Mouse (Mus musculus): Measurements from ENCODE around the gene Crybb2. TPM values are rescaled to one million over a fixed set of nuclear protein-coding genes. Genes with fewer than 3 reads are reported as not detected.
"Not testable (repeated sequence)": the region's sequence is repeated elsewhere in the genome, so short reads cannot be mapped to it uniquely, and the experiment has no call there.

The Crybb2 gene
- not detected for total RNA-seq (2022)

- no peak for DNase-seq (ENCODE audit: low spot score in 2 of 2)
Observed at GRCm38 (mm10) chr5:113070017-113070416, at the start of gene Crybb2. Gene Crybb2, minus strand, starts transcription at chr5:113070117.

GRCm38 (mm10) chr5:113119291-113119690, 49.4 kb upstream of the Crybb2 start:
- DNase-seq (ENCODE audit: low spot score in 2 of 2) = no peak

GRCm38 (mm10) chr5:113118695-113119094, 48.8 kb upstream of the Crybb2 start:
- no peak for DNase-seq (ENCODE audit: low spot score in 2 of 2)

GRCm38 (mm10) chr5:113117361-113117760, 47.4 kb upstream of the Crybb2 start:
- no peak for DNase-seq (ENCODE audit: low spot score in 2 of 2)

- no peak for DNase-seq (ENCODE audit: low spot score in 2 of 2)
Observed at GRCm38 (mm10) chr5:113115896-113116295, 46.0 kb upstream of the Crybb2 start.

- peak; percentile 36 to 65 for DNase-seq (ENCODE audit: low spot score in 2 of 2)
Observed at GRCm38 (mm10) chr5:113114264-113115225, 44.6 kb upstream of the Crybb2 start.

GRCm38 (mm10) chr5:113113120-113113519, 43.2 kb upstream of the Crybb2 start:
- DNase-seq (ENCODE audit: low spot score in 2 of 2) = no peak

- no peak for DNase-seq (ENCODE audit: low spot score in 2 of 2)
Observed at GRCm38 (mm10) chr5:113111336-113111735, 41.4 kb upstream of the Crybb2 start.

GRCm38 (mm10) chr5:113110929-113111328, 41.0 kb upstream of the Crybb2 start:
- DNase-seq (ENCODE audit: low spot score in 2 of 2) = no peak

GRCm38 (mm10) chr5:113109651-113110050, 39.7 kb upstream of the Crybb2 start:
- not testable (repeated sequence) for DNase-seq (ENCODE audit: low spot score in 2 of 2)

- DNase-seq (ENCODE audit: low spot score in 2 of 2) = no peak
Observed at GRCm38 (mm10) chr5:113108165-113108764, 38.3 kb upstream of the Crybb2 start.

- peak in 1 of 2 experiments; percentile 30 for DNase-seq (ENCODE audit: low spot score in 2 of 2)
Observed at GRCm38 (mm10) chr5:113107709-113108108, 37.8 kb upstream of the Crybb2 start.

GRCm38 (mm10) chr5:113106594-113106993, 36.7 kb upstream of the Crybb2 start:
- peak; percentile 45 to 48 for DNase-seq (ENCODE audit: low spot score in 2 of 2)

- DNase-seq (ENCODE audit: low spot score in 2 of 2) = no peak
Observed at GRCm38 (mm10) chr5:113105481-113105880, 35.6 kb upstream of the Crybb2 start.

GRCm38 (mm10) chr5:113105035-113105434, 35.1 kb upstream of the Crybb2 start:
- DNase-seq (ENCODE audit: low spot score in 2 of 2) = no peak

GRCm38 (mm10) chr5:113102455-113102854, 32.5 kb upstream of the Crybb2 start:
- DNase-seq (ENCODE audit: low spot score in 2 of 2) = no peak

- no peak for DNase-seq (ENCODE audit: low spot score in 2 of 2)
Observed at GRCm38 (mm10) chr5:113101457-113101856, 31.5 kb upstream of the Crybb2 start.

- DNase-seq (ENCODE audit: low spot score in 2 of 2) = no peak
Observed at GRCm38 (mm10) chr5:113100422-113100821, 30.5 kb upstream of the Crybb2 start.

- DNase-seq (ENCODE audit: low spot score in 2 of 2) = peak; percentile 78 to 80
Observed at GRCm38 (mm10) chr5:113099546-113099945, 29.6 kb upstream of the Crybb2 start.

- no peak for DNase-seq (ENCODE audit: low spot score in 2 of 2)
Observed at GRCm38 (mm10) chr5:113097551-113097950, 27.6 kb upstream of the Crybb2 start.

- DNase-seq (ENCODE audit: low spot score in 2 of 2) = no peak
Observed at GRCm38 (mm10) chr5:113095456-113095855, 25.5 kb upstream of the Crybb2 start.

GRCm38 (mm10) chr5:113092406-113092805, 22.5 kb upstream of the Crybb2 start:
- no peak for DNase-seq (ENCODE audit: low spot score in 2 of 2)

Data from gastrocnemius, adult 8-10 months (tissue).